Mouse (Mus musculus) kidney, adult 9 months (tissue): Measurements from ENCODE around the gene Ssna1.

Experiments
- DNase-seq: peaks from one replicate; pipeline ENCODE4 v3.0.0; 2022

Ssna1 gene

GRCm38 (mm10) chr2:25271827-25272511 is at the start of gene Ssna1, which contains the start of gene Anapc2:
Gene Ssna1 (minus strand): TSS chr2:25272438.
Gene Anapc2 (plus strand): TSS chr2:25272478.
- DNase-seq, result peak; percentile 98

GRCm38 (mm10) chr2:25320084-25320483 is 47.8 kb upstream of the Ssna1 start:
- DNase-seq, result no peak

GRCm38 (mm10) chr2:25318971-25319773 is 46.9 kb upstream of the Ssna1 start, which contains the start of gene Grin1:
Gene Grin1 (minus strand): TSS chr2:25319187.
- peak; percentile 38 for DNase-seq

- DNase-seq, result no peak
Observed at GRCm38 (mm10) chr2:25318119-25318966, 46.1 kb upstream of the Ssna1 start.

GRCm38 (mm10) chr2:25311491-25311891 is 39.3 kb upstream of the Ssna1 start:
- DNase-seq, result no peak

GRCm38 (mm10) chr2:25310969-25311368 is 38.7 kb upstream of the Ssna1 start:
- DNase-seq, result no peak

GRCm38 (mm10) chr2:25310180-25310579 is 37.9 kb upstream of the Ssna1 start:
- DNase-seq, result no peak

- DNase-seq, result no peak
Observed at GRCm38 (mm10) chr2:25305587-25306359, 33.5 kb upstream of the Ssna1 start.

GRCm38 (mm10) chr2:25304657-25305541 is 32.7 kb upstream of the Ssna1 start:
- no peak for DNase-seq

GRCm38 (mm10) chr2:25303931-25304656 is 31.9 kb upstream of the Ssna1 start:
- DNase-seq, result no peak

GRCm38 (mm10) chr2:25303452-25303851 is 31.2 kb upstream of the Ssna1 start:
- DNase-seq, result no peak

- no peak for DNase-seq
Observed at GRCm38 (mm10) chr2:25298046-25298445, 25.8 kb upstream of the Ssna1 start.

GRCm38 (mm10) chr2:25297093-25297492 is 24.9 kb upstream of the Ssna1 start:
- no peak for DNase-seq

GRCm38 (mm10) chr2:25293706-25294105 is 21.5 kb upstream of the Ssna1 start:
- DNase-seq, result no peak

GRCm38 (mm10) chr2:25292856-25293255 is 20.6 kb upstream of the Ssna1 start:
- peak; percentile 68 for DNase-seq

- DNase-seq, result no peak
Observed at GRCm38 (mm10) chr2:25292054-25292544, 19.9 kb upstream of the Ssna1 start.

- no peak for DNase-seq
Observed at GRCm38 (mm10) chr2:25291184-25292053, 19.2 kb upstream of the Ssna1 start.

- DNase-seq, result no peak
Observed at GRCm38 (mm10) chr2:25290816-25291130, 18.5 kb upstream of the Ssna1 start.

GRCm38 (mm10) chr2:25290101-25290815 is 18.0 kb upstream of the Ssna1 start:
- no peak for DNase-seq
